Mouse (Mus musculus): ENCODE data around the gene Lpar1.

DNA sequence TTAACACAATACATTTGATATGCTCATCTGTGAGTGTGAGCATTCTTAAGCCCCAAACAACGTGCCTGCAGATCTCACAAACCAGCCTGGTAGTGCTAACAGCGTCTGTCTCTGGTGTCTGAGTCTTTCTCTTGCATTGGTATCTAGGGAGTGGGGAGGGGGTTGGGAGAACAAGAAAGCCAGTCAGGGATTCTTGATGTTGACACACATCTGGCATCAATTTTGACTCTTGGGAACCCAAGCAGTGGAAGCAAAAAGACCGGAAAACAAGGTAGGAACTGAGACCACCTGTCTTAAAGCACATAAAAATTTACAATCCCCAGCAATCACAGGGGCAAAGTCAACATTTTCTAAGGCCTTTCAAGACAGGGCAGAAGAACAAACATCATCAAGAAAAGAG is 23.4 kb downstream of the Lpar1 start:
- TF ChIP-seq CTCF (IDR thresholded peaks at IDR 0.05; ENCODE audit: extremely low read depth, insufficient read length, insufficient replicate concordance, low read depth, low read length) = no peak
- no peak for TF ChIP-seq POLR2A (IDR thresholded peaks at IDR 0.05; ENCODE audit: low read depth, low read length)
